Mouse (Mus musculus) stomach, embryonic 16.5 days (tissue): ENCODE measurements around the gene Gipr. TPM values are rescaled to one million over a fixed set of nuclear protein-coding genes. Genes with fewer than 3 reads are reported as not detected.

Experiments
- ATAC-seq: fragments of 200-750 bp; cut with Nextera tagmentation; 2 replicates; pipeline ENCODE4 v1.8.0; 2017; ENCODE audit warnings: moderate number of reproducible peaks, moderate TSS enrichment; ENCODE audit not compliant: insufficient read depth, low FRiP score
- H3K27ac ChIP-seq: fragments of 300-500 bp; sonication (generic); 2 replicates; pipeline ENCODE4 v1.5.1; 2014; ENCODE audit warnings: low read length
- H3K27me3 ChIP-seq: fragments of 300-500 bp; sonication (generic); 2 replicates; pipeline ENCODE4 v1.6.1; 2014; ENCODE audit warnings: low read length, control low read depth, mixed read lengths; ENCODE audit not compliant: control insufficient read depth, insufficient read depth
- H3K36me3 ChIP-seq: fragments of 300-500 bp; sonication (generic); 2 replicates; pipeline ENCODE4 v1.6.1; 2014; ENCODE audit warnings: low read length; ENCODE audit not compliant: control insufficient read depth, insufficient read depth
- H3K4me1 ChIP-seq: fragments of 300-500 bp; sonication (generic); 2 replicates; pipeline ENCODE4 v1.6.1; 2014; ENCODE audit warnings: low read length, control low read depth, mixed read lengths; ENCODE audit not compliant: control insufficient read depth, insufficient read depth
- H3K4me2 ChIP-seq: fragments of 300-500 bp; sonication (generic); 2 replicates; pipeline ENCODE4 v1.6.1; 2014; ENCODE audit warnings: low read depth, low read length, mixed read lengths
- H3K4me3 ChIP-seq: fragments of 300-500 bp; sonication (generic); replicated peaks from 2 replicates; pipeline ENCODE4 v1.5.1; 2014; ENCODE audit warnings: mild to moderate bottlenecking, low read length
- H3K9ac ChIP-seq: fragments of 300-500 bp; sonication (generic); 2 replicates; pipeline ENCODE4 v1.6.1; 2014; ENCODE audit warnings: low read length
- H3K9me3 ChIP-seq: fragments of 300-500 bp; sonication (generic); replicated peaks from 2 replicates; pipeline ENCODE4 v1.6.1; 2016; ENCODE audit warnings: low read length, control low read depth; ENCODE audit not compliant: control insufficient read depth
- WGBS: fragments of 180-500 bp; shearing (Covaris S2); extraction: QIAGEN DNeasy Blood & Tissue Kit; methylation state at CpG from one replicate; pipeline ENCODE4 v1.1.7; 2014; 5-methylcytosine and 5-hydroxymethylcytosine counted together
- polyA plus RNA-seq: library from polyadenylated mRNA; unstranded; fragments of >200 nt; fragmentation: Nextera tagmentation; extraction: Ambion mirVana; gene quantifications from 2 replicates; pipeline ENCODE4 v1.2.1, GENCODE M21; 2015

Gipr gene
- 1.6 and 2.4 TPM in 2 replicates for polyA plus RNA-seq

GRCm38 (mm10) chr7:19165656-19166423 is at the start of gene Gipr:
Gipr (minus strand) TSS chr7:19166127.
- peak; percentile 42 for ATAC-seq
- no peak within 1 kb of the TSS for H3K27ac ChIP-seq

GRCm38 (mm10) chr7:19214940-19215339 is 49.0 kb upstream of the Gipr start:
- H3K9ac ChIP-seq, result no peak overlapping the region
- no peak for ATAC-seq
- H3K4me2 ChIP-seq, result no peak overlapping the region
- no peaks in the 10 kb centered on the region for H3K36me3 ChIP-seq
- WGBS, result 57% methylated on average over 9 of the region's 9 CpGs
- H3K27me3 ChIP-seq, result no peaks in the 10 kb centered on the region
- H3K4me3 ChIP-seq, result no peak overlapping the region
- peaks cover 11% of the 10 kb centered on the region; the same call in 1 of the 2 replicates for H3K4me1 ChIP-seq
- H3K9me3 ChIP-seq, result no peaks in the 10 kb centered on the region; the same call in 1 of the 2 replicates
- H3K27ac ChIP-seq, result no peak overlapping the region

More at GRCm38 (mm10) chr7:19165656-19166423, at the start of gene Gipr:
- no peaks in the 10 kb centered on the region; the same call in 1 of the 2 replicates for H3K27me3 ChIP-seq
- H3K36me3 ChIP-seq, result no peaks in the 10 kb centered on the region
- peak within 1 kb of the TSS; percentile 38 for H3K4me2 ChIP-seq
- peaks cover 26% of the 10 kb centered on the region for H3K4me1 ChIP-seq
- WGBS, result 11% methylated on average over 14 of the region's 14 CpGs
- peak within 1 kb of the TSS; percentile 44; the same call in 1 of the 2 replicates for H3K9ac ChIP-seq
- H3K4me3 ChIP-seq, result 0 out of 2 replicates have a peak within 1 kb of the TSS, but pooled peaks have one; percentile 2
- no peaks in the 10 kb centered on the region for H3K9me3 ChIP-seq

GRCm38 (mm10) chr7:19214369-19214768 is 48.4 kb upstream of the Gipr start:
- ATAC-seq, result no peak
- no peaks in the 10 kb centered on the region for H3K36me3 ChIP-seq
- H3K9ac ChIP-seq, result no peak overlapping the region
- WGBS, result 67% methylated on average over 7 of the region's 7 CpGs
- H3K27ac ChIP-seq, result no peak overlapping the region
- no peak overlapping the region for H3K4me2 ChIP-seq
- no peak overlapping the region for H3K4me3 ChIP-seq
- H3K4me1 ChIP-seq, result peaks cover 11% of the 10 kb centered on the region; the same call in 1 of the 2 replicates
- no peaks in the 10 kb centered on the region for H3K27me3 ChIP-seq
- no peaks in the 10 kb centered on the region; the same call in 1 of the 2 replicates for H3K9me3 ChIP-seq

GRCm38 (mm10) chr7:19213385-19213784 is 47.5 kb upstream of the Gipr start:
- Histone ChIP-seq H3K27me3 (no peaks in the 10 kb centered on the region), H3K4me1 (peaks cover 11% of the 10 kb centered on the region; the same call in 1 of the 2 replicates), H3K9ac (no peak overlapping the region), H3K4me3 (no peak overlapping the region), H3K4me2 (no peak overlapping the region), H3K9me3 (no peaks in the 10 kb centered on the region; the same call in 1 of the 2 replicates), H3K27ac (no peak overlapping the region), H3K36me3 (no peaks in the 10 kb centered on the region)
- 58% methylated on average over 2 of the region's 2 CpGs for WGBS
- no peak for ATAC-seq

- H3K36me3 ChIP-seq, result no peaks in the 10 kb centered on the region
- H3K4me1 ChIP-seq, result peaks cover 7% of the 10 kb centered on the region; the same call in 1 of the 2 replicates
- H3K27me3 ChIP-seq, result no peaks in the 10 kb centered on the region
- 2% methylated on average over 29 of the region's 30 CpGs for WGBS
- peak within 1 kb of the TSS; percentile 66 for H3K9ac ChIP-seq
- no peaks in the 10 kb centered on the region; the same call in 1 of the 2 replicates for H3K9me3 ChIP-seq
- H3K27ac ChIP-seq, result no peak within 1 kb of the TSS
- peak within 1 kb of the TSS; percentile 76 for H3K4me2 ChIP-seq
- ATAC-seq, result peak; percentile 75; the same call in 1 of the 2 replicates
- peak within 1 kb of the TSS; percentile 53 for H3K4me3 ChIP-seq
These were observed 46.2 kb upstream of the Gipr start, which contains the start of gene Gpr4 for GRCm38 (mm10) chr7:19211996-19212755. Gpr4 (plus strand) TSS chr7:19212538.

GRCm38 (mm10) chr7:19211041-19211675 is 45.2 kb upstream of the Gipr start:
- 64% methylated on average over 5 of the region's 5 CpGs for WGBS
- Histone ChIP-seq H3K9ac (no peak overlapping the region), H3K4me1 (peaks cover 7% of the 10 kb centered on the region; the same call in 1 of the 2 replicates), H3K27me3 (no peaks in the 10 kb centered on the region), H3K9me3 (no peaks in the 10 kb centered on the region; the same call in 1 of the 2 replicates), H3K4me3 (no peak overlapping the region), H3K27ac (no peak overlapping the region), H3K4me2 (no peak overlapping the region), H3K36me3 (no peaks in the 10 kb centered on the region)
- no peak for ATAC-seq

GRCm38 (mm10) chr7:19210010-19210409 is 44.1 kb upstream of the Gipr start:
- no peaks in the 10 kb centered on the region for H3K36me3 ChIP-seq
- ATAC-seq, result no peak
- no peak overlapping the region for H3K27ac ChIP-seq
- no peaks in the 10 kb centered on the region for H3K27me3 ChIP-seq
- no peaks in the 10 kb centered on the region; the same call in 1 of the 2 replicates for H3K9me3 ChIP-seq
- H3K4me2 ChIP-seq, result no peak overlapping the region
- peaks cover 7% of the 10 kb centered on the region; the same call in 1 of the 2 replicates for H3K4me1 ChIP-seq
- H3K9ac ChIP-seq, result no peak overlapping the region
- 94% methylated on average over 5 of the region's 5 CpGs for WGBS
- H3K4me3 ChIP-seq, result no peak overlapping the region

GRCm38 (mm10) chr7:19209494-19209893 is 43.6 kb upstream of the Gipr start:
- Histone ChIP-seq H3K4me3 (no peak overlapping the region), H3K36me3 (no peaks in the 10 kb centered on the region), H3K9me3 (no peaks in the 10 kb centered on the region; the same call in 1 of the 2 replicates), H3K4me1 (peaks cover 7% of the 10 kb centered on the region; the same call in 1 of the 2 replicates), H3K27me3 (no peaks in the 10 kb centered on the region), H3K27ac (no peak overlapping the region), H3K4me2 (no peak overlapping the region), H3K9ac (no peak overlapping the region)
- no peak for ATAC-seq
- WGBS, result 73% methylated on average over 4 of the region's 4 CpGs
